Mouse (Mus musculus) heart, embryonic 13.5 days (tissue): ENCODE measurements around the gene Sys1. TPM values are rescaled to one million over a fixed set of nuclear protein-coding genes. Genes with fewer than 3 reads are reported as not detected.
A peak's percentile ranks its signal among the peaks of the same experiment; 100 is the strongest.

ENCODE experiments used
- ATAC-seq: fragments of 200-750 bp; cut with Nextera tagmentation; 2 replicates; pipeline ENCODE4 v1.8.0; 2017; ENCODE audit warnings: moderate TSS enrichment; ENCODE audit not compliant: insufficient number of reproducible peaks, low FRiP score, low TSS enrichment; ENCODE audit errors: extremely low read depth
- H3K27ac ChIP-seq: fragments of 300-500 bp; sonication (generic); replicated peaks from 2 replicates; pipeline ENCODE4 v1.5.1; 2015; ENCODE audit warnings: moderate library complexity, mild to moderate bottlenecking, inconsistent platforms
- H3K27me3 ChIP-seq: fragments of 300-500 bp; sonication (generic); replicated peaks from 2 replicates; pipeline ENCODE4 v1.6.1; 2015; ENCODE audit warnings: mild to moderate bottlenecking, inconsistent platforms
- H3K36me3 ChIP-seq: fragments of 300-500 bp; sonication (generic); 2 replicates; pipeline ENCODE4 v1.6.1; 2015; ENCODE audit warnings: mild to moderate bottlenecking, inconsistent platforms
- H3K4me1 ChIP-seq: fragments of 300-500 bp; sonication (generic); 2 replicates; pipeline ENCODE4 v1.6.1; 2015; ENCODE audit warnings: inconsistent platforms
- H3K4me2 ChIP-seq: fragments of 300-500 bp; sonication (generic); 2 replicates; pipeline ENCODE4 v1.6.1; 2015; ENCODE audit warnings: inconsistent platforms, mild to moderate bottlenecking, moderate library complexity
- H3K4me3 ChIP-seq: fragments of 300-500 bp; sonication (generic); 2 replicates; pipeline ENCODE4 v1.5.1; 2015; ENCODE audit warnings: moderate library complexity, mild to moderate bottlenecking, inconsistent platforms
- H3K9ac ChIP-seq: fragments of 300-500 bp; sonication (generic); 2 replicates; pipeline ENCODE4 v1.6.1; 2015; ENCODE audit warnings: inconsistent platforms, mild to moderate bottlenecking, moderate library complexity
- H3K9me3 ChIP-seq: fragments of 300-500 bp; sonication (generic); 2 replicates; pipeline ENCODE4 v1.6.1; 2016; ENCODE audit warnings: inconsistent platforms
- WGBS: fragments of 180-500 bp; shearing (Covaris S2); methylation state at CpG from one replicate; pipeline ENCODE4 v1.1.7; 2015; ENCODE audit warnings: mixed read lengths; 5-methylcytosine and 5-hydroxymethylcytosine counted together
- polyA plus RNA-seq: library from polyadenylated mRNA; unstranded; fragments of >200 nt; fragmentation: Nextera tagmentation; extraction: Ambion mirVana; gene quantifications from 2 replicates; pipeline ENCODE4 v1.2.1, GENCODE M21; 2015

The Sys1 gene
- polyA plus RNA-seq, 1 experiment from 2014 or later = 37.2 TPM

DNA sequence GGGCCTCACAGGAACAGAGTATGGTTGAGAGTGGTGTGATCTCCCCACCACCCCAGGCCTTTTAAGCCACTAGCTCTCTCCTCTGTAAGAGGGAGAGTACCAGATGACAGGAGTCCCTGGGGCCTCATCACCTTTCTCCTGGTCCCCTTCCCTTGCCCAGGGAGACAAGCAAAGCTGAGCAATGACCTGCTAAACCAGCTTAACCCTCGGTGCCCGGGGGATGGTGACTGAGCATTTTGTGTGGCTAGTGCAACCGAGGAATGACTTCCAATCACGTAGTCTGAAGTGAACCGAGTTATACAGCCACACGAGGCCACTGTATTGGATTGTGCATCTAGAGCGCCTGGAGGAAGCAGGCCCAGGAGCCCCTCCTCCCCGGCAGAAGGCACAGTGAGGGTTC is 32.4 kb upstream of the Sys1 start:
- Histone ChIP-seq H3K4me2 (no peak overlapping the region), H3K9ac (no peak overlapping the region), H3K36me3 (peaks cover 59% of the 10 kb centered on the region), H3K27me3 (0 out of 2 replicates have a peak, but pooled peaks cover 5% of the 10 kb centered on the region), H3K9me3 (no peaks in the 10 kb centered on the region), H3K4me1 (peaks cover 8% of the 10 kb centered on the region; the same call in 1 of the 2 replicates), H3K4me3 (no peak overlapping the region), H3K27ac (no peak overlapping the region)
- 84% methylated on average over 8 of the region's 8 CpGs for WGBS
- ATAC-seq = no peak

DNA sequence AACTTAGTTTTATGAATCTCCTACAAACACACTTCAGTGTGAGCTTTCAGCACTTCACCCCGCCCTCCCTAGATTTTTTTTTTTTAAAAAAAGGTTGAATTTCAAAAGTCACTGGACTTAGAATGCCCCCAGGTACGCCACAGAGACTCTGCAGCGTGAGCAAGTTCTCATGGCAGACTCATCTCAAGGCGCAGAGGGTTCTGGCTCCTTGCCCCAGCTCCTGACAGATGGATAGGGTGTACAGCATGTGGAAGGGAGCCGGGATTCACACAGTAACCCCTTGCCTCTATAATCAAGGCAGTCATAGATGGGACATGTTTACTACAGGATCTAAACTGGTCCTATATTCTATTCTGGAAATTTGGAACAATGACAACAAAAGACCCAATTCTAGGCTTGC is 31.4 kb upstream of the Sys1 start:
- ATAC-seq = no peak
- no peaks in the 10 kb centered on the region for H3K9me3 ChIP-seq
- H3K4me3 ChIP-seq = no peak overlapping the region
- H3K36me3 ChIP-seq = peaks cover 65% of the 10 kb centered on the region
- H3K27ac ChIP-seq = no peak overlapping the region
- H3K27me3 ChIP-seq = 0 out of 2 replicates have a peak, but pooled peaks cover 5% of the 10 kb centered on the region
- 77% methylated on average over 5 of the region's 5 CpGs for WGBS
- peaks cover 11% of the 10 kb centered on the region for H3K4me1 ChIP-seq
- no peak overlapping the region for H3K4me2 ChIP-seq
- H3K9ac ChIP-seq = no peak overlapping the region

GRCm38 (mm10) chr2:164426121-164426520 is 30.6 kb upstream of the Sys1 start:
- Histone ChIP-seq H3K9ac (no peak overlapping the region), H3K36me3 (peaks cover 65% of the 10 kb centered on the region), H3K27me3 (0 out of 2 replicates have a peak, but pooled peaks cover 5% of the 10 kb centered on the region), H3K9me3 (no peaks in the 10 kb centered on the region), H3K4me1 (peaks cover 18% of the 10 kb centered on the region), H3K4me2 (no peak overlapping the region), H3K27ac (no peak overlapping the region), H3K4me3 (no peak overlapping the region)
- ATAC-seq = no peak
- WGBS = 19% methylated on average over 12 of the region's 12 CpGs

DNA sequence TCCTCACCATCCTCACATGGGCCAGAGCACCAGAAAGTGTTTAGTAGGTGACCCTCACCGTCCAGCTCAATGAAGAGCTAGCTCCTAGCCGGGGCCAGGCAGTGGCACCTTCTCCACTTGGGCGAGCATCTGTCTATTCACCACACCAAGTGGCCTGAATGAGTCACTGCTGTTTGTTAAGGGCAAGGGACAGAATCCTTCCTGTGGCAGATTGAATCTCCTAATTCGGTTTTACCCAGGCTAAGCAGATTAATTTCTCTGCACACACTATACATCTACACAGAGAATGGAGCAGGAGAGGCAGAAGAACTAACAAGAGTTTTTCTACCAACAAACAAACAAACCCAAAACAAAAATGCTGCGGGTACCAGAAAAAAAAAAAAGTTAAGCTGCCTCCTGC is 29.8 kb upstream of the Sys1 start:
- peaks cover 26% of the 10 kb centered on the region for H3K4me1 ChIP-seq
- H3K36me3 ChIP-seq = peaks cover 65% of the 10 kb centered on the region
- H3K4me2 ChIP-seq = no peak overlapping the region
- H3K4me3 ChIP-seq = no peak overlapping the region
- WGBS = 76% methylated on average over 5 of the region's 5 CpGs
- no peak overlapping the region for H3K9ac ChIP-seq
- H3K27me3 ChIP-seq = 0 out of 2 replicates have a peak, but pooled peaks cover 5% of the 10 kb centered on the region
- no peak overlapping the region for H3K27ac ChIP-seq
- no peaks in the 10 kb centered on the region for H3K9me3 ChIP-seq
- no peak for ATAC-seq

GRCm38 (mm10) chr2:164428451-164428850 is 28.3 kb upstream of the Sys1 start:
- 41% methylated on average over 5 of the region's 5 CpGs for WGBS
- peaks cover 41% of the 10 kb centered on the region for H3K4me1 ChIP-seq
- H3K36me3 ChIP-seq = peaks cover 62% of the 10 kb centered on the region
- no peaks in the 10 kb centered on the region for H3K9me3 ChIP-seq
- 0 out of 2 replicates have a peak, but pooled peaks cover 5% of the 10 kb centered on the region for H3K27me3 ChIP-seq
- H3K4me2 ChIP-seq = no peak overlapping the region
- H3K9ac ChIP-seq = no peak overlapping the region
- no peak overlapping the region for H3K4me3 ChIP-seq
- H3K27ac ChIP-seq = no peak overlapping the region
- ATAC-seq = no peak

DNA sequence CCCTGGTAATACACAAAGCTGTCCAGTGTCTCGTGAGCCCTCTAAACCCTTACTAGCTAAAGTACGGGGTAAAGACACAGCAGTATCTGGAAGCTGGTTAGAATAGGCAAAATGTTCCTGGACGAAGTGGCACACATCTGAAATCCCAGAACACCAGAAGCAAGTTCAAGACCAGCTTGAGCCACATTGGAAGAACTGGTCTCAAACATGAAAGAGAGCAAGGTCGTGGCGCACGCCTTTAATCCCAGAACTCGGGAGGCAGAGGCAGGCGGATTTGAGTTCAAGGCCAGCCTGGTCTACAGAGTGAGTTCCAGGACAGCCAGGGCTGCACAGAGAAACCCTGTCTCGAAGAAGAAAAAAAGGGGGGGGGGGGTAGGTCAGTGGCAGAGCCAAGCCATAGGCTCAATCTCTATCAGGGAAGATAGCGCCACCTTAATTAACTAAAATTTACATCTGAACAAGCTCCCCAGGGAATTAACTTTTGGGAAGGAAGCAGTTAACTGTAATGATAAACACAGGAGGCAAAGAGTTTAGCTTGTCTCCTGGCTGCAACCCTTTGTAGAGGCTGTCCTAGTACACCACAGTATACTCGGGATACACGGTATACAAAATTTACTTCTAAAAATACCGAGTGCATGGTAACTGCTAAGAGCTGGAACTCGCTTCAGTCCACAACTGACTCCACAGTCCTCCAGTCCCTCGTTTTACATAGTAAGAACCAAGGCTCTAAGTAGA is 26.7 kb upstream of the Sys1 start:
- H3K4me1 ChIP-seq = peaks cover 55% of the 10 kb centered on the region
- H3K27ac ChIP-seq = 0 out of 2 replicates have a peak overlapping the region, but pooled peaks have one; percentile 12
- WGBS = 47% methylated on average over 15 of the region's 15 CpGs
- no peak overlapping the region for H3K9ac ChIP-seq
- 0 out of 2 replicates have a peak, but pooled peaks cover 5% of the 10 kb centered on the region for H3K27me3 ChIP-seq
- no peak for ATAC-seq
- H3K9me3 ChIP-seq = no peaks in the 10 kb centered on the region
- H3K36me3 ChIP-seq = peaks cover 48% of the 10 kb centered on the region
- peak overlapping the region; percentile 33; the same call in 1 of the 2 replicates for H3K4me2 ChIP-seq
- H3K4me3 ChIP-seq = no peak overlapping the region

DNA sequence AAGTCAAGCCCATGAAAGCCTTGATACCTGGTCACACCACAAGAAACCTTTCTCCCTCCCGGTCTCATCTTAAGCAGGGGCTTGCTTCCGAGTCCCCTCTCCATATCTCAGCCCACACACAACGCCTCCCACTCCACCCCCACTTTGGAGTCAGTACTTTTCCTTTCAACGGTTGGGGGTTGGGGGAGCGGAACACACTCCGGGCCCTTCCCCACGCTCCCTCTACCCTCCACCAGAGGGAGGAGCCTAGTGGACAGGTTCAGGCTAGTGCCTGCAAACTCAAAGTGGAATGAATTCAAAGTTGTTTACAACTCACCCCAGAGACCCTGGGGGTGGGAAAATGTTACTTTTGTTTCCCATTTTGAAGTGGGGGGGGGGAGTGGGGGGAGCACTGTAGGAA is 26.1 kb upstream of the Sys1 start:
- ATAC-seq = no peak
- H3K27me3 ChIP-seq = 0 out of 2 replicates have a peak, but pooled peaks cover 5% of the 10 kb centered on the region
- 12% methylated on average over 7 of the region's 7 CpGs for WGBS
- peak overlapping the region; percentile 54 for H3K9ac ChIP-seq
- peaks cover 42% of the 10 kb centered on the region for H3K36me3 ChIP-seq
- H3K4me2 ChIP-seq = peak overlapping the region; percentile 33
- no peaks in the 10 kb centered on the region for H3K9me3 ChIP-seq
- H3K4me1 ChIP-seq = peaks cover 62% of the 10 kb centered on the region
- 0 out of 2 replicates have a peak overlapping the region, but pooled peaks have one; percentile 12 for H3K27ac ChIP-seq
- H3K4me3 ChIP-seq = no peak overlapping the region

- Histone ChIP-seq H3K9me3 (no peaks in the 10 kb centered on the region), H3K4me2 (peak overlapping the region; percentile 53), H3K9ac (peak overlapping the region; percentile 72), H3K4me1 (peaks cover 74% of the 10 kb centered on the region), H3K27ac (peak overlapping the region; percentile 76), H3K27me3 (0 out of 2 replicates have a peak, but pooled peaks cover 5% of the 10 kb centered on the region), H3K4me3 (no peak overlapping the region), H3K36me3 (peaks cover 31% of the 10 kb centered on the region)
- ATAC-seq = no peak
- WGBS = 63% methylated on average over 9 of the region's 9 CpGs
Observed at GRCm38 (mm10) chr2:164431676-164432465, 24.9 kb upstream of the Sys1 start.

DNA sequence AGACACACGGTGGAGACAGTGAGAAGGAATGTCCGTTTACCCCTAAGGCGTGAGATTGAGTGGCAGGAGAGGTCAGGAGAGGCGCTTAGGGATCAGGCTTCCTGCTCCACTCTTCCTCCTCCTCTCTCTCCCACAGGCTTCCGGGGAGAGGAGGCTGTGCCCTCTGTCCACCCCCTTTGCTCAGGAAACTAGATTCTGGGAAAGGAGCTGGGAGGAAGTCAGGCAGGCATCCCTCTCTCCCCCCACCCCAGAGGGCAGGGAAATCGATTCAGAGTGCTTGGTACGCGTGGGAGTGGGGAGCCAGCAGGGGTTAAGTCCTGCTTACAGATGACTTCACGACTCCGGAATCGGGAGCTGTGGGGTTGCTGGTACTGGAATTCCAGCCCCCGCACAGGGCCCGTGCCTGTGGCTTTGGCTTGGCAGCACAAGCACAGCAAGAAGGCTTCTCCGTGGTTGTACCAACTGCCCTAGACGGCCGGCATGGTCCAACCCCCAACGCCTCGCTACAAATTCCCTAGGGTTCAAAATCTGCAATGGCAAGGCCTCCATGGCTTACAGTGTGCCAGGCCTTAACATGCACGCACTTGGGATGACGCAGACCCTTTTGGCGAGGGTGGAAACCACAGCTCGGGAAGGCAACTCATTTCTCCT is 24.1 kb upstream of the Sys1 start:
- Histone ChIP-seq H3K27ac (peak overlapping the region; percentile 76), H3K4me2 (peak overlapping the region; percentile 53), H3K4me1 (peaks cover 82% of the 10 kb centered on the region), H3K36me3 (peaks cover 23% of the 10 kb centered on the region), H3K9me3 (no peaks in the 10 kb centered on the region), H3K4me3 (peak overlapping the region; percentile 24), H3K9ac (peak overlapping the region; percentile 72), H3K27me3 (0 out of 2 replicates have a peak, but pooled peaks cover 5% of the 10 kb centered on the region)
- WGBS = 17% methylated on average over 22 of the region's 22 CpGs
- ATAC-seq = no peak

- H3K27ac ChIP-seq = peak overlapping the region; percentile 76
- peaks cover 16% of the 10 kb centered on the region for H3K36me3 ChIP-seq
- no peak overlapping the region for H3K4me3 ChIP-seq
- WGBS = 66% methylated on average over 9 of the region's 9 CpGs
- H3K4me2 ChIP-seq = peak overlapping the region; percentile 53
- no peaks in the 10 kb centered on the region for H3K9me3 ChIP-seq
- ATAC-seq = no peak
- H3K27me3 ChIP-seq = 0 out of 2 replicates have a peak, but pooled peaks cover 5% of the 10 kb centered on the region
- peaks cover 86% of the 10 kb centered on the region for H3K4me1 ChIP-seq
- H3K9ac ChIP-seq = peak overlapping the region; percentile 72
Observed at GRCm38 (mm10) chr2:164433278-164433895, 23.4 kb upstream of the Sys1 start.
